Mouse (Mus musculus) adrenal gland (tissue): ENCODE measurements around the gene Ern2.

Source experiments
- intact Hi-C: fragments of 180-260 bp; cut with DNase I; formaldehyde crosslinking; loops from one replicate; pipeline ENCODE4 v1.15.1; 2025
- long read RNA-seq, 2 experiments: library from polyadenylated mRNA; unstranded; transcript quantifications; one replicate each; pipeline ENCODE4 v2.0.0; 2020; ENCODE audit warnings: borderline replicate concordance in 1 of 2; ENCODE audit not compliant: insufficient replicate concordance in 1 of 2

Ern2 gene
- long read RNA-seq, experiment 1: 0 reads
- long read RNA-seq, experiment 2: 0 reads

DNA sequence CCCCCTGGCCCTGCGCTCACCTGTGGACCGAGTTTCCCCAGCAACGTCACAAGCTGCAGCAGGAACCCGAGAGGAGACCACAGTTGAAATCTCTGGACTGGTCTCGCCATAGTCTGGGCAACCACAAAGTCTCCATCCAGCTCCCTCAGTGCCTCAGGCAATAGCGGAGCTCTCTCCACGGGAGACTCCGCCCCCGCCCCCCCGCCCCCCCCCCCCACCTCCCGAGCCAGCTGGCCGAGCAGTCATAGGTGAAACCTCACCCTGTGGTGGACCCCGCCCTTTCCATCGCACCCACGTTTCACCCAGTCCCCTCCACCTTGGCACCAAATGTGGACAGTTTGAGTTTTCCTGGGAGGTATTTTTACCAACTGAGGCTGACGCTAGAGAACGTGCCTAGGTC lies at the start of gene Ern2:
Gene Ern2, minus strand, starts transcription at position 165 of the 400 bp plus-strand sequence.
- intact Hi-C loops: no loop called here

GRCm38 (mm10) chr7:122230866-122231265 lies 44.9 kb upstream of the Ern2 start:
- intact Hi-C loops: no loop called here

GRCm38 (mm10) chr7:122229916-122230315 lies 43.9 kb upstream of the Ern2 start:
- intact Hi-C loops: no loop called here

DNA sequence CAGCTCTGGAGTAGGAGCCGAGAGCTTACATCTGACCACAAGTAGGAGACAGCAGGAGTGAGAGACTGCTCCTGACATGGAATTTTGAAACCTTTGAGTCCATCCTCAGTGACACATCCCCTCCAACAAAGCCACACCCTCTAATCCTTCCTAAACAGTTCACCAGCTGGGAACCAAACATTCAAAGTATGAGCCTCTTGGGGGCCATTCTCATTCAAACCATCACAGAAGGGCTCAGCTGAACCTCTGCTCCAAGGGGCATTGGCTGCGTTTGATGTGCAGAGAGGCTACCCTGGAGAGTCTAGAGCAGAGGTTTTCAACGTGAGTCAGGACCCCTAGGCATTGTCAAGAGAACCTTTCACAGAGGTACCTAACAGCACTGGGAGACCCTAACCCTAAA lies 43.3 kb upstream of the Ern2 start:
- intact Hi-C loops: no loop called here

DNA sequence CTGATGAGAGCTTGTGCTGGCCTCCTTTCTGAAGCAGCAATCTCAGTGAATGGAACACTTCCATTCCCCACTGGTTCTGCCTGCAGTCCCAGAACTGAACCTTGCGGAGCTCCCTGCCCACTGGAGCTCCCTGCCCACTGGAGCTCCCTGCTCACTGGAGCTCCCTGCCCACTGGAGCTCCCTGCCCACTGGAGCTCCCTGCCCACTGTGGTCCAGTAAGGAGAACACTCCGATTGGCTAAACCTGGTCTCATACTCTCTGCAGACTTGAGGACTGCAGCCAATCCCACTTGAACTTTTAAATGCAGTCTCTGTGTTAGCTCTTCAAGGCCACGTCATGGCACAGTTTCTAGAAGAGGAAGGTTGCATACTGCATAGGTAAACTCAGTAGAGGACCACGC lies 40.7 kb upstream of the Ern2 start:
- intact Hi-C loops: no loop called here

DNA sequence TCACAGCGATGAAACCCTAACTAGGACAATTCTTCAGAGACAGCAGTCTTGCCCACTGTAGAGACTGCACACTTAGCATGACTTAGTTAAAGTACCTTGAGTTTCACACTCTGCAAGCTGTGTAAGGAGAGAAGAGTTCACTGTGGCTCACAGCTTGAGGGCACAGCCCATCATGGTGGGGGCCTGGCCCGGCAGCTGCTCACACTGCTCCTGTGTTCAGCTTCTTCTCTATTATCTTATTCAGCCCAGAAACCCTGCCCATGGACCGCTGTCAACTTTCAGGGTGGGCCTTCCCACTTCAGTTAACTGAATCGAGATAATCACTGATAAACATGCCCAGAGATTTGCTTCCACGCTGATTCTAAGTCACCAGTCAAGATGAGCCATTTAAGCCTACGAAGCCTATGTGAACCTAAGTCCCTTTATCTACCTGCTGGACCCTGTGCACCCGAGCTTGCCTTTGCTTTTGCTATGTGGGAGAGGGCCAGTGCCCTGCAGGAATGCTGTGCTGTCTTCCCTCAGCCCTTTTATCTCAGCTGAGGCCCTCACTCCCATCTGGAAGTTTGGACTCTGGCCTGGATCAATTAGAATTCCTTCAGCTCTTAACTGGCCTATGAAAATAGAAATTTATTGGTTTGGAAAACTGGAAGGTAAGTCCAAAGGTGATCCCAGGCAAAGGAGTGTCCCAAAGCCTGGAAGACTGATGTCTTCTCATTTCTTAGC lies 40.2 kb upstream of the Ern2 start:
- intact Hi-C loops: no loop called here

DNA sequence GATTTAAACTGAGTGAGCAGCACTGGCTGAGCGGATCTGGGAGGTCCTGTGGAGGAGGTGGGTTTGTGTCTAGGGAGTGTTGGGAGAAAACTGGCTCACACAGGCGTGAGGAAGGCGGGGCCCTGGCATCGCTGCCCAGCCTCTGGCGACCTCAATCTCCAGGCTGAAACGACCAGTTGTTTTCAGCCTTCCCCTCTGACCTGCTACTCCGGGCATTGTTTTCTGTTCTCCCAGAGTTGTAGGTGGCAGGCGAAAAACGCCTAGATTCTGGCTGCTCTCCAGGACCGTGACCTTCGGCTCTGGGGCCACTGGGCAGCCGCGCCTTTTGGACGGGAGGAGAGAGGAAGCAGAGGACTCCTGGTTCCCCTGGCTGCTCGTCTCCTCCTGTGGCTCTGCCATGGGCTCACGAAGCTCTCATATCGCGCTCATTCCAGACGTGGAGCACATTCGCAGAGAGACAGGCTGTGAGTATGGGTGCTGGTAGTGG lies 33.4 kb upstream of the Ern2 start, which contains the start of gene Chp2:
Gene Chp2, plus strand, starts transcription at position 182 of the 487 bp plus-strand sequence.
- intact Hi-C loops: no loop called here

DNA sequence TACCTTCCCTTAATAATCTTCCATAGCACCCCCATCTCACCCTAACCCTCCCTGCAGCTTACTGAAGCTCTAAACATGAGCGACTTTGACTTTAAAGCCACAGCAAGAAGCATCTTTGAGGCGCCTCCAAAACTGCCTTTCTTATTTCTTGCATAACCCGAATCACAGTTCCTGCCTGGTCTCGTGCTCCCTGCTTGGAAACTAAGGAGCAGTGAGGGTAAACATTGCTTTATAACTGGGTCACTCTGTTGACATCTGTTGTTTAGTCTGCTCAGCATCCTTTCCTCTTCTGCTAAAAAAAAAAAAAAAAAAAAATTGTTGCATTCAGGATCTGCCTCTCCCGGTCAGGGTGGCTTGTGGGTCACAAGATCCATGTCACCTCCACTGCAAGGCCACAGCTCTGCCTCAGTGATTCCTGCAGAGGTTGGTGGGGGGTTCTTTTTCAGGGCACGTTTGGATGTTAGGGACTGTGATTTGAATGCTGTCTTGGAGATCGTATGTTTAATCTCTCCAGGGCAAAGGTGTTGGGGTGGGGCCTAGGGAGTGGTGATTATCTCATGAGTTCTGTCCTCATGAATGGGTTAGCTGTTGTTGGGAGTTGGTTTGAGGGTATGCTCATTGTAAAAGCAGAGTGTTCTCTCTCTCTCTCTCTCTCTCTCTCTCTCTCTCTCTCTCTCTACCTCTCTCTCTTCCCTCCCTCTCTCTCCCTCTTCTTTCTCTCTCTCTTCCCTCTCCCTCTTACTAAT lies 22.4 kb upstream of the Ern2 start:
- intact Hi-C loops: no loop called here

DNA sequence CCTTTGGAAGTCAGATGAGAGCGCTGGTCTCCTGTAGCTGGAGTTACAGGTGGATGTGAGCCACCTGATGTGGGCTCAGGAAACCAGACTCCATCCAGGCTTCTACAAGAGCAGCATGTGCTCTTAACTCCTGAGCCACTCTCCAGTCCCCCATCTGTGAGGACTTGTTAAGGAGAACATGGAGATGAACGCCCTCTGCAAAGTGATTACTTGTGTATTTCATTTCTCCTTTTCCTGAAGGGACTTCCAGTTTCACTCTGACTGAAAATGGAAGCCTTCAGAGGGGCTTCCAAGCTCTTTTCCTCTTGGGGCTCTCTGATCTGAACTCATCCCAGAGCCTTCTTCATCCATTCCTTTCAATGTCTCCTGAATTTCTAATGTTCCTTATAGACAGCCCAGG lies 20.1 kb upstream of the Ern2 start:
- intact Hi-C loops: no loop called here

GRCm38 (mm10) chr7:122203936-122204335 lies 17.9 kb upstream of the Ern2 start:
- intact Hi-C loops: no loop called here

DNA sequence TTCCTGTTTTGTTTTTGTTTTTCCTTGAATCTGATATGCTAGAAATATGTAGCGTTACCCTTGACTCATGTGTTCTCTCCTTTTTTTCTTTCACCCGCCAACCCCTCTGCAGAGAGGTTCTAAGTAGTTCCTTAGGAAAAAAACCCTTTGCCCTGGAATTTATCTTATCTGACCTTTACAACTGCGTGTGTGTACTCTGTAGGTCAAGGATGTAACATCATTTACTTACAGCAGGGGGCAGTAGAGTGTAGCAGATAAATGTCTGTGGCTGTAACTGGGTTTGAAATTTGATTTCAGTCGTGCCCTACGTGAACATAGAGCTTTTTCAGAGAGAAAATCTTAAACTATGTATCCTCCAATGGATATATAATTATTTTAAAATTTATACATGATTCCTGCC lies 13.3 kb upstream of the Ern2 start:
- intact Hi-C loops: loop anchor here (2.0 kb wide), 1 partner anchor 44 kb away; no protein-coding TSS in a partner anchor

GRCm38 (mm10) chr7:122197306-122197705 lies 11.3 kb upstream of the Ern2 start:
- intact Hi-C loops: no loop called here

GRCm38 (mm10) chr7:122196771-122197170 lies 10.8 kb upstream of the Ern2 start:
- intact Hi-C loops: no loop called here

- intact Hi-C loops: no loop called here
Observed at GRCm38 (mm10) chr7:122193919-122194318, 7.9 kb upstream of the Ern2 start.

DNA sequence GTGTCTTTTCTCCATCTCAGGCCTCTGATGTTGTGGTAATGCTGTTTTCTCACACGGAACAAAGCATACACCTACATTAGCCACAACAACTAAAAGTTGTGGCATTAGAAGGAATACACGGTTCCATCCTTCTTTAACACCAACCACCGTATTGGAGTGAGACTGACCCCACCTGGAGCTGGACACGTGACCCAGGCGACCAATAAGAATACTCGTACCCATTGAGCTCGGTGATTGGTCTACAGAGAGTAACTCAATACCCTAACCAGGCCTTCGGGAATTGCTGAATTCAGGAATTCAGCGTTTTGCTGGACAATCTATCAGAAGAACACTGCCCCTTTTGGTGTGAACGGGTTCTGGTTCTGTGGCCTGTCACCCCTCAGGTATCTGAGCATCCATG lies 5.1 kb upstream of the Ern2 start:
- intact Hi-C loops: no loop called here

- intact Hi-C loops: no loop called here
Observed at GRCm38 (mm10) chr7:122189484-122189883, 3.5 kb upstream of the Ern2 start.

- intact Hi-C loops: no loop called here
Observed at GRCm38 (mm10) chr7:122184569-122184968, 1.4 kb downstream of the Ern2 start.

DNA sequence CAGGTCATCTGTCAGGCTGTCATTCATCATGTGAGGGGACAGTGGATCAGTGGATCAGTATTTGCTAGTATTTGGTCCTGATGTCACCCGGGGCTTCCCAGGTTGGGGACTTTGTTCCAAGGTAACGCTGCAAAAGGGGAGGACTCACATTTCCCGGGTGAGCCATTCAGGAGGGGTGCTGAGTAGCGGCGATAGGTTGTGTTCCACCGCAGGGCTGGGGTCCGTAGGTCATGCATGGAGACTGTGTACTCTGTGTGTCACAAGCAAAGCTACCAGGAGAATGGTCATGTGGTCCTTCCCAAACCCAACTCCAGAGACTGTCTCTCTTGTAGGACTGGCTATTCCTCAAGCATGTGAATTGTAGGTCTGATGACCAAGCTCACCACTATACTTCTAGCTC lies 5.3 kb downstream of the Ern2 start:
- intact Hi-C loops: no loop called here

GRCm38 (mm10) chr7:122171613-122172012 lies 14.4 kb downstream of the Ern2 start:
- intact Hi-C loops: no loop called here

GRCm38 (mm10) chr7:122170705-122171104 lies 15.3 kb downstream of the Ern2 start:
- intact Hi-C loops: no loop called here

DNA sequence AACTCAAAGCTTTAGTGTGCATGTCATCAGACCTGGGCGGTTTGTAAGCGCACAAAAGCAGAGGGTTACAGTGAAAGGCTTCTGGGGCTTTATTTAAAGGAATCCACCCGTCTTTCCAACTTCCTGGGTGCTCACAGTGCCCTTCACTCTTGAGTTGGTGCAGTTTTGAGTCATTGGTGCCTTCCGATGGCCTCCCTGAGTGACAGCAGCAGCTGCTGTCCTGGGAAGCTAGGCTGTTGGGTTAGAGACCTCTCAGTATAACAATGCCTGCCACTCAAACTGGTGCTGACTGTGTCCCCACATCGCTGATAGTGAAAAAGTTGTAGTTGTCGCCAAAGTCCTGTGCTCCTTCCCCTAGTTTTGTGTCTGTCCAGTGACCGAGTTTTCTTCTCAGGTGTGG lies 18.8 kb downstream of the Ern2 start:
- intact Hi-C loops: no loop called here

GRCm38 (mm10) chr7:122163766-122164165 lies 22.2 kb downstream of the Ern2 start:
- intact Hi-C loops: no loop called here

DNA sequence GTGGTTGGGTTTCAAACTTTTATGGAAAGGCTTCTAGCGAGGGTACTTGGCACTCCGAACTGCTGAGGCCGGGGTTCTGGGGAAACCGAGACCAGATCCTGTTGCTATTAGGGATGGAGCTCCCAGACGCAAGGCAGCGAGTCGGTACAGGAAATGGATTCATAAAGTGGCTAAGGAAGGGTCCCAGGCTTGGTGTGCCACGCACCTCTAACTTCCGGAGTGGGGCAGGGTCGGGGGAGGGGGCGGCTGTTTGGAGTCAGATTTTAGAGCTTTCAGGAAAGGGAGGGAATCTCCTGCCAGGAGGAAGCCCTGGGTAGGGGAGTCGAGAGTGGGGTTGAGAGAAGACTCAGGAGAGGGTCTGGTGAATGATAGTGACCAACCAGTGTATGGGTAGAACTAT lies 26.0 kb downstream of the Ern2 start:
- intact Hi-C loops: no loop called here
